Mouse (Mus musculus): ENCODE data around the gene Cenpo. TPM values are rescaled to one million over a fixed set of nuclear protein-coding genes. Genes with fewer than 3 reads are reported as not detected.
A peak's percentile ranks its signal among the peaks of the same experiment; 100 is the strongest.
"Not testable (repeated sequence)": the region's sequence is repeated elsewhere in the genome, so short reads cannot be mapped to it uniquely, and the experiment has no call there.

Gene Cenpo
- 1 to 10 TPM; 4.1 to 4.9 TPM for total RNA-seq (2021)
- long read RNA-seq, experiment 1, full-length matches to known transcripts: 1 of 10 reads
- long read RNA-seq, experiment 1, partial matches to known transcripts: 0 of 10 reads
- long read RNA-seq, experiment 1, other reads (novel, unspliced or antisense): 9 of 10 reads
- long read RNA-seq, experiment 2, full-length matches to known transcripts: 1 of 7 reads
- long read RNA-seq, experiment 2, partial matches to known transcripts: 0 of 7 reads
- long read RNA-seq, experiment 2, other reads (novel, unspliced or antisense): 6 of 7 reads

GRCm38 (mm10) chr12:4233572-4234508 lies at the start of gene Cenpo, which contains the start of gene Ptrhd1:
Cenpo (minus strand) TSS chr12:4234294.
Ptrhd1 (plus strand) TSS chr12:4234027.
- DNase-seq (ENCODE audit: low spot score in 2 of 2): peak; percentile 97 to 99

GRCm38 (mm10) chr12:4279878-4280277 lies 45.8 kb upstream of the Cenpo start:
- no peak for DNase-seq (ENCODE audit: low spot score in 2 of 2)

GRCm38 (mm10) chr12:4278978-4279755 lies 45.1 kb upstream of the Cenpo start:
- DNase-seq (ENCODE audit: low spot score in 2 of 2): no peak

- peak in 1 of 2 experiments; percentile 42 for DNase-seq (ENCODE audit: low spot score in 2 of 2)
Measured at GRCm38 (mm10) chr12:4271078-4271477, 37.0 kb upstream of the Cenpo start.

GRCm38 (mm10) chr12:4267765-4268164 lies 33.7 kb upstream of the Cenpo start:
- no peak for DNase-seq (ENCODE audit: low spot score in 2 of 2)

- no peak for DNase-seq (ENCODE audit: low spot score in 2 of 2)
Measured at GRCm38 (mm10) chr12:4252742-4253655, 18.9 kb upstream of the Cenpo start.

- no peak for DNase-seq (ENCODE audit: low spot score in 2 of 2)
Measured at GRCm38 (mm10) chr12:4249786-4250185, 15.7 kb upstream of the Cenpo start.

GRCm38 (mm10) chr12:4245742-4246141 lies 11.6 kb upstream of the Cenpo start:
- no peak for DNase-seq (ENCODE audit: low spot score in 2 of 2)

- DNase-seq (ENCODE audit: low spot score in 2 of 2): no peak
Measured at GRCm38 (mm10) chr12:4243805-4244204, 9.7 kb upstream of the Cenpo start.

- DNase-seq (ENCODE audit: low spot score in 2 of 2): not testable (repeated sequence)
Measured at GRCm38 (mm10) chr12:4240281-4240680, 6.2 kb upstream of the Cenpo start.

- DNase-seq (ENCODE audit: low spot score in 2 of 2): no peak
Measured at GRCm38 (mm10) chr12:4237481-4237880, 3.4 kb upstream of the Cenpo start.

- DNase-seq (ENCODE audit: low spot score in 2 of 2): no peak
Measured at GRCm38 (mm10) chr12:4232777-4233176, 1.3 kb downstream of the Cenpo start.

- DNase-seq (ENCODE audit: low spot score in 2 of 2): no peak
Measured at GRCm38 (mm10) chr12:4230156-4230555, 3.9 kb downstream of the Cenpo start.

GRCm38 (mm10) chr12:4212908-4213307 lies 21.2 kb downstream of the Cenpo start:
- DNase-seq (ENCODE audit: low spot score in 2 of 2): no peak

GRCm38 (mm10) chr12:4211174-4211573 lies 22.9 kb downstream of the Cenpo start:
- no peak for DNase-seq (ENCODE audit: low spot score in 2 of 2)

- DNase-seq (ENCODE audit: low spot score in 2 of 2): no peak
Measured at GRCm38 (mm10) chr12:4209196-4209595, 24.9 kb downstream of the Cenpo start.

GRCm38 (mm10) chr12:4208405-4209133 lies 25.5 kb downstream of the Cenpo start:
- DNase-seq (ENCODE audit: low spot score in 2 of 2): peak; percentile 58 to 61

GRCm38 (mm10) chr12:4206106-4206505 lies 28.0 kb downstream of the Cenpo start:
- DNase-seq (ENCODE audit: low spot score in 2 of 2): no peak

GRCm38 (mm10) chr12:4202206-4202605 lies 31.9 kb downstream of the Cenpo start:
- DNase-seq (ENCODE audit: low spot score in 2 of 2): no peak

Measured in layer of hippocampus, postnatal 14 days (tissue).